Mouse (Mus musculus): ENCODE data around the gene Ceacam18.
"Not testable (repeated sequence)": the region's sequence is repeated elsewhere in the genome, so short reads cannot be mapped to it uniquely, and the experiment has no call there.

Gene Ceacam18

DNA sequence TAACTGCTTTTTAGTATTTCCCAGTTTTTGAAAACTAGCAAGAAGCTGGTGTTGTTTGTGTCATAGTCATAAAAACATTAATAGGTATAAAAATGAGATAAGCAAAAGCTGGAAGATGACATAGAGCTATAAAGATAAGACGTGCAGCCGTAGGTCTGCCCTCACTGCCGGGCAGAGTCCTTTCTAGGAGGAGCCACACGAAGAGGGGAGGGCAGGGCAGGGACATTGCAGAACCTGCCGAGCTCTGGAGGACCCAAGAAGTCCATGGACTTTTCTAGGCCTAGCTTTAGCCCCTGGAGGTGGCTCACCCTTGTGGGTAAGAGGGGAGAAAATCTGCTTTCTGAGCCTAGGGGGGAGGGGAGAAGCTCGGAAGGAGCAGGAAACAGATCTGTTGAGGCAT, at the start of gene Ceacam18:
Gene Ceacam18 (plus strand): TSS at position 208 of the 400 bp plus-strand sequence.
- DNase-seq (ENCODE audit: low read depth): no peak

DNA sequence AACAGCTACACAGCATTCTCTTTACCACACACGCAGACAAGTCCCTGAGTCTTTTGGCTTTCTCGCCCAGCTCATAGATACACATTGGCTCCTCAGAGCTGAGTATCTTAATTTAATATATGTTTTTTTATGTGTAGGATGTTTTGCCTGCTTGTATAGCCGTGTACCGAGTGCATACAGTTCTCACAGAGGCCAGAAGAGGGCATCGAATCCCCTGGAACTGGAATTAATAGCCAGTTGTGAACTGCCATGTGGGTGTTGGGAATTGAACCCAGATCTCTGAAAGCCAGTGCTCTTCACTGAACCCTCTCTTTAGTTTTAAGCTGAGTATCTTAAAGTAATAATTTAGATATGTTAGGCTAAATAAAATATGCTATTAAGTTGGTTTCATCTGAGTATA, 49.7 kb upstream of the Ceacam18 start:
- no peak for DNase-seq (ENCODE audit: low read depth)

DNA sequence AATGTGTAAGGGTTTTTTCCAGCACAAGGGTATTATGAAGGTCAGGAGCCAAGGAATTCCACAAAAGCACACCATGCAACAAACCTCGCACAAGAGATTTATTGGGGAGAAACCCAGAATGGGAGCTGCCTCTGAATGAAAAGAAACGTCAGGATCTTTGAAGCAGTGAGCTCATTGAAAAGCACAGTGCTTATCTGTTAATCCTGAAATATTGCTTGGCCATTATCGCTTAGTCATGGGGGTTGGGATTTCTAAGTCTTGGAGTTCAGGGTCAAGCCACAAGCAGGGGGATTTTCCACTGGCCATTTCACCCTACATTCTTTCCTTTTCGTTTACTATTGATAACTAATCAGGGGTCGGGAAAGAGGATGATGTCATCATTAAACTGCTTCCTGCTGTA, 32.6 kb upstream of the Ceacam18 start:
- no peak for DNase-seq (ENCODE audit: low read depth)

DNA sequence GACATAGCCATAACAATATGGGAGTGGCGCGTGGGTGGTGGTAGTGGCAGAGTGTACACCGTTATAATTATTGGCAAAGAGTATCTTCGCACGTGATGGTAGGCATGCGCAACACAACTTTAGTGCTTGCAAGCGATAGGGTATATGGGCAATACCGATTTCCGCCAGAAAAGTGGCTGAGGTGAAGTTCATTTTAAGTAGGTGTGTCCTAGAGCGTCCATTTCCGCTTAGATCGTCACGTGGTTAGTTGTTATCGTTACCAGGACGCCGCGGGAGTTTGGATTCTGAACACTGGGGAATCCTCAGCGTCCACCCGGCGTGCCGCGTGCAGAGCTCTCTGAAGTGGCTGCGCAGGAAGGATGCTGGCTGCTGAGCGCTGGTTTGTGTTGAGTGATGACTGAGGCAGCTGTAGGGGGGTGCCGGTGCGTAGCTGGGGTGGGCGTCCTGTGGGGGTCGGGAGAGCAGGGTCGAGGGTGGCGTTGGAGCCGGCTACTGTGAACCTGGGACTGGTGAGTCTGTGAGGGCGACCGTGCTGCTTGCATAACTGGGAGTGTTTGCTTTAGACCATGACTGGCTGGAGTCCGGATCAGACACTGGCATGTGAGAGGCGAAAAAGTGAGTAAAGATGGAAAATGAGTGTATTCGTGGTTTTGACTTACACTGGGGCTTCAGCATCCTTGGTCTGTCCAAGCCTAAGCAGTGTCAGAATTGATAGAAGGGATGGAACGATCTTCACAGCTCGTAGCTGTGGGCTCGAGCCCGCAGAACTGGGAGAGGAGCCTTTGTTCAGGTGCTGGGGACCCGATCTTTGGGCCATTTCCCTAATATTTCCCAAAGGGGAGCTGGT, 27.4 kb upstream of the Ceacam18 start, which contains the start of gene Zfp819:
Gene Zfp819 (plus strand): TSS at position 274 of the 847 bp plus-strand sequence.
- peak; percentile 13 for DNase-seq (ENCODE audit: low read depth)

DNA sequence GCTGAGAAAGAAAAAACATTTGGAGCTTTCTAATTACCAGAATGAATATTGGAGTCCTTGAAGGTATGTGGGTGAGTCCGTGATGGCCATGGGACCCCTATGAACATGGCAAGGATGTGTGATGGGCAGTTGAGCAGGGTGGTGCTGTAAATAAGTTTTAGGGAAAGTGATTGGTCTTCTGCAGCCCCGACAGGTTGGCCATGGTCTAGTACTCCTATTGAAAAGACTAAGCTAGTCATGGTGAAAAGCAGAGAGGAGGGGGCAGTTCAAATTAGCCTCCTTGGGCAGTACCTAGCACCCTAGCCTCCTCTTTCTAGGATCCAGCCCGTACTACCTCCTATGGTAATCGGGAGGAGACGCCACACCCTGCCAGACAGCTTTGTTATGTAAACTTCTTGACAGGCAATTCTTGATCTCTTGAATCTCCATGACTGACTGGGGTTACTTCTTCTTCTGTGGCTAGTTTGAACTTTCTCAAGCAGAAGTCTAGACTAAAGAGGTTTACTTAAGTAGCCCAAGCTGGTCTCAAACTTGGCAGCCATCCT, 26.7 kb upstream of the Ceacam18 start:
- no peak for DNase-seq (ENCODE audit: low read depth)

DNA sequence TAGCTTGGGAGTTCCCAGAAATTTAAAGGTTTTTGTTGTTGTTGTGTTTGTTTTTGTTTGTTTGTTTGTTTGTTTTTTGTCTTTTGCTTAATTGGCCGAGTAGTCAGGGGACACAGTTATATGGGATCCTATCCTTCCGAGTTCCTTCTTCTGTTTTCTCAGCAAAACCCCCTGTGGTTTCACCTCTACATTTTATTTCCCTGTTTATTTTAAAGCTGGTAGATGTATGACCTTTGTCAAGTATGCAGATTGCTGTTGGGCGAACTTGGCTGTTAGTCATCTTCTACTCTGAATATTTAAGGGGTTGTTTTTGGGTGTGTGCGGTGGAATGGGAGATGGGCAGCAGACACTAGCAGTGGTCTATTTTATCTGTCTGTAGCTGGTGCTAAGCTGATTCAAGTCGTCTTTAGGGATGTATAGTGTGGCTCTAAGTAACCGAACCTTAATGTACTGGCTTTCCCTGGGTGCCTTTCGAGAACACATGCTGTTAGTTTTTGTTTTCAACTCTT, 26.1 kb upstream of the Ceacam18 start:
- no peak for DNase-seq (ENCODE audit: low read depth)

DNA sequence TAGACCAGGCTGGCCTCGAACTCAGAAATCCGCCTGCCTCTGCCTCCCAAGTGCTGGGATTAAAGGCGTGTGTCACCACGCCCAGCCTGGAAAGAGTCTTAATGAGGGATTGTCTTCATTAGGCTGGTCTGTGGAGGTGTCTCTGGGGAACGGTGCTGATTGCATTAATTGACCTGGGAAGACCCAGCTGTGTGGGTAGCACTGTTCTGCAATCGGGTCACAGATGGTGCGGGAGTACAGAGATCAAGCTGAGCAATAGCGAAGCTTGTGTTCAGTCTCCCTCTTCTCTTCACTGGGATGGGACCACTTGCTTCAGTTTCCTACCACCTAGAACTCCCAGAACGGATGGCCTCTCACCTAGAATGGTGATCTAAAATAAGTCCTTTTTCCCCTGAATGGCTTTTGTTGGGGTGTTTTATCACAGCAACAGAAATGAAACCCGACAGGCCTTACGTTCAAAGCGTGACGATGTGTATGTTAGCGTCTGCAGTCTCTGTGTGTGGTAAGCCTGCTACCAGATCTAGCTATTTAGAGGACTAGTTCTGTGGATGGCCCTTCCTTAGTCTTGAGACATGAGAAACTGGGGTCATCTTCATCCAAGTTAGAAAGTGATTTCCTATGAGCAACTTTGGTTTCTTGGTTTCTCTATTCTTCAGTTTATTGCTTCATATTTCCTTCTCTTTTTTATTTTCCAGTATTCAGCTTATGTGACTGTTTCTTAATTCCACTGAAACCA, 20.5 kb upstream of the Ceacam18 start:
- DNase-seq (ENCODE audit: low read depth): no peak

DNA sequence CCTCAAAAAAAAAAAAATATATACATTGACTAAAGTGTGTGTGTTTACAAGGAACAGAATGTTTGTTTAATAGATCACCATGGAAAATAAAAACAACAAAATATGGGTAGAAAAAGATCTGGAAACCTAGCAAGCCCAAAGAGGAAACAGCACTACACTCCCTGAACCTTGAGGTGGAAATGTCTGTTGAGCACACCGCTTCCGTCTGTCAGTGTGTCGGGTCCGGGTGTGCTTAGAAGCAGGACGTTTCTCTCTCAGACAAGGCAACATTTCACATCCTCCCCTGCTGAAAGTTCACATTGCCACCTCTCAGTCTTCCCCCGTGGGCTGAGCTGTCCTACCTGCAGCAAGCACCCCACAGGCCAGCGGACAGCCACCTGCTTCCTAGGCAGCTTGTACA, 11.6 kb upstream of the Ceacam18 start:
- no peak for DNase-seq (ENCODE audit: low read depth)

DNA sequence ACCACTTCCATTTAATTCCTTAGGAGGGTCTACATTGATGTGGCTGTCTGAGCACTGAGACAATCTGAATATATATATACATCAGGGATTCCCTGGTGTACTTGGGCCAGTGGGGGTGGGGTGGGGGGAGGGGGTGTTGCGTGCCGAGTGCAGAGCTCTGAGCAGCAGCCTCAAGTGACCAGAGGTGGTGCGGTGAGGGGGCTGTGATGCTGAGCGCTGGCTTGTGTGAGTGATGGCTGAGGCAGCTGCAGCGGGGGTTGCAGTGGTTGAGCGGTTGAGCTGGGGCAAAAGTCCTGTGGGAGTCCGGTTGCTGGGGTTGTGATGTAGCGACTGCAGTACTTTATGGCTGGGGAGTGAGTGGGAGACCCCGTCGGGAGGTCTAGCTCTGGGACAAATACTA, 10.7 kb upstream of the Ceacam18 start:
- DNase-seq (ENCODE audit: low read depth): no peak

DNA sequence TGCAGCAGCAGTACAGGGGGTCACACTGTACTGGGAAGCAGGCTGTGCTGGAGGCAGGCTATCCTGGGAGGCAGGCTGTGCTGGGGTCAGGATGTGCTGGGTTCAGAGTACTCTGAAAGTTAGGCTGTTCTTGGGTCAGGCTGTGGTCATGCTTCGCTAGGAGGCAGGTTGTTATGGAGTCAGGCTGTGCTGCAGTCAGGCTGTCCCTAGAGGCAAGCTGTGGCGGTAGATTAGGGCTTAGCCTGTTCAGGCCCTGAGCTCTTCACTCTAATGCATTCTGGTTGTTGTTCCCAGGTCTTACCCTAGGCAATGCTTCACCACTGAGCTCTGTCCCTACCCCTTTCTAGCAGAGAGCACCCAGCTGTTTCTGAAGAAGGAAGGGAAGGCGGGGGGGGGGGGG, 9.4 kb upstream of the Ceacam18 start:
- no peak for DNase-seq (ENCODE audit: low read depth)

DNA sequence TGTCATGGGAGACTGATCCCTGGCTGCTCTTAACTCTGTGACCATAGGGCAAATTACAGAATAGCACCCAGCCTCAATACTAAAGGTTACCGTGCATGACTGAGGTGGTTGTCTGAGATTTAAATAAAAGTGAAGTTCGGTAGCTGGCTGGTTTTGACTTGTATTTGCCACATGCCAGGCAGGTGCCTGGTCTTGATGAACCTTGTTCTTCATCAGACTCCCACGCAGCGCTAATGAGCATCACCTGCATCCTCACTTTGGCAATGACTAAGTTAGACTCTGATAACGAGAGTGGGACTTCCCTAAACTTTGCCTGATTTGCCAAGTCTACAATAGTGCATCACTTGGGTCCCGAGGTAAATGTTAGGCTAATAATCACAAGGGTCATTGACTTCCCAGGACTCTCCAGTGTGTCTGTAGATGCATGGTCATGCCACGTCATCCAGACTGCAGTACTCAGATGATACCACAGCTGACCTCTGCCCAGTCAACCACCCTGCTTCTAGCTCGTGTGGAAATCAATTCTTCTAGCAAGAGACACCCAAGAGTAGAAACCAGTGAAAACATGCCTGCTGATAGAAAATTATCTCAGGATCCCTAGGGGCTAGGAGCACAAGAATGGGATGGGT, 8.6 kb upstream of the Ceacam18 start:
- no peak for DNase-seq (ENCODE audit: low read depth)

DNA sequence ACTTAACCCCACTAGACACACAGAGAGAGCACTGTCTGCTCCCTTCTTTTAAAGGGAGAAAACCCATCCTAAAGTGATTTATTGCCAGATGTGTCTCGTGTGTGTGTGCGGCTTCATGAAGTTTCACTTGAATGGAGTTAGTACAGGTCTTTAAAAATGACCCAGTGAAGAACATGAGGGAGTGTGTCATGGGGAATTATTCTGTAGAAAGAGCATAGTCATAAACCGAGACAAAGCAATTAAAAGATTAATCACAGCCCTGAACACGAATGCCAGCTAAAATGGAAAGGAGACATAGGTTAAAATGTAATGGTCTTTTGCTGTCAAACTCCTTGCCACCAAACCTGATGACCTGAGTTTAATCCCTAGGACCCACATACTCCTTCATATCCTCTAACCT, 567 bp upstream of the Ceacam18 start:
- DNase-seq (ENCODE audit: low read depth): no peak

DNA sequence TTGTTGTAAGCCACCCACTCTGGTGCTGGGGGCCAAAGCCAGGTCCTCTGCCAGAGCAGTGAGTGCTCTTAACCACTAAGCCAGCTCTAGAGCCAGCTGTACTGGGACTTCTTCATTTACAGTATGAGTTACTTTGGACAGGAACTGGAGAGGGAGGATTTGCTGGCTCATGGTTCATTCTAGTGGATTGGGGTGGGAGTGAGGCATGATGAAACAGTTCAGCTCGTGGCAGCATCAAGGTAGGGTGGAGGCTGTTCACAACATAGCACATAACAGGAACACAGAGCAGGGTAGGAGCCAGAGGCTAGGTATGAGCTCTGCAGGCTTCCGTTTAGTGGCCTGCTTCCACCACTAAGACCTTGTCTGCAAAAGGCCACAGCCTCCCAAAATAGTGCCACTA, 1.7 kb downstream of the Ceacam18 start:
- DNase-seq (ENCODE audit: low read depth): no peak

DNA sequence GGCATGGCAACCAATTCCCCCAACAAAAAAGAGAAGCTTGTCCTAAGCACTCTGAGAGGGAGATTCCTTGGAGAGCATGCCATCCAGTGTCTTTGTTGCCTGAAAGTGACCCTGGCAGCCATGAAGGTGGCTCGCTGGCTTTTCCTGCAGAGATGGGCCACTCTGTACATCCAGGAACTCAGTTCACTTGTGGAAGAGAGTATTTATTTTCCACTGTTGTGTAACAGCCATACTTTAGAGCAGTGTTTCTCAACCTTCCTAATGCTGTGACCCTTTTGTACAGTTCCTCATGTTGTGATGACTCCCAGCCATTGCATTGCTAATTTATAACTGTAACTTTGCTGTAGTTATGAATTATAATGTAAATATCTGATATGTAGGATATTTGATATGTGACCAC, 2.6 kb downstream of the Ceacam18 start:
- no peak for DNase-seq (ENCODE audit: low read depth)

DNA sequence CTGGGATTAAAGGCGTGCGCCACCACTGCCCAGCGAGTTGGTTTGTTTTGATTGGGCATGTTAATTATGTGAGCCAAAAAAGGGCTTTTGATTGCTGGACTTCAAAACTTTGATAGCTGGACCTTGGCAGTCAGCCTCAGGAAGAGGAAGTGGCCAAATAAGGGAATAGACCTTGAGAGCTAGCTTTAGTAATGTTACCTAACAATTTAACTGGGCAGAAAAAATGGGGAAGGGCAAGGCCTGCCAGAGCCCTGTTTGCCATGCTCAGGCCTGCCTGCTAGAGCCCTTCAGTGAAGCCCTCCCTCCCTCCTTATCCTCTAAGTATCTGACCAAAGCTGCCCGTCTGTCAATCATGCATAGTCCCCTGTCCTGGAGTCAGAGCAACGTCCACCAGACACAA, 8.1 kb downstream of the Ceacam18 start:
- DNase-seq (ENCODE audit: low read depth): no peak

DNA sequence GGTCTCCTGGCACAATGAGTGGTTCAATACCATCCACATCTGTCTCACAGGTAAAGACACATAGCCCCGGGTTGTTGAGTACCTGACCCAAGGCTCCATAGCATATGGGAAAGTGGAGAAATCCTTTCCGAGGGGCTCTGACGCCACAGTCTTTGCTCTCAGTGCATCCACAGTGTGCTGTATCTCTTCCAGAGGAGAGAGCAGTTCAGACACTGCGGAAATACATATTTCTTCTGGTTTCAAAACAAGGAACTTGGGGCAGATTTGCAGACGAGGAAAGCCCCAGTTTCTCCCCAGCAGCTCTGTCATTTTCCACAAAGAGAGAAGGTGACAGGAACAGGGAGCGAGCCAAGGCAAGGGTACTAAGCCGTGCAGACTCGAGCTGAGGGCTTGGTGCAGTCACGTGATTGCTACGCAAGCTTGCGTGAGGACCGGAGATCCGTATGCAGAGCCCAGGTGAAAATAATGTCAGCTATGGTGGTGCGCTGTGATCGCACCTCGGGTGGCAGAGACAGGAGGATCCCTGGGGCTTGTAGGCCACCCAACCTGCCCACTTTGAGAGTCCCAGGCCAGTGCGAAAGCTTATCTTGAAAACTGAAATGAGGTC, 8.6 kb downstream of the Ceacam18 start:
- no peak for DNase-seq (ENCODE audit: low read depth)

DNA sequence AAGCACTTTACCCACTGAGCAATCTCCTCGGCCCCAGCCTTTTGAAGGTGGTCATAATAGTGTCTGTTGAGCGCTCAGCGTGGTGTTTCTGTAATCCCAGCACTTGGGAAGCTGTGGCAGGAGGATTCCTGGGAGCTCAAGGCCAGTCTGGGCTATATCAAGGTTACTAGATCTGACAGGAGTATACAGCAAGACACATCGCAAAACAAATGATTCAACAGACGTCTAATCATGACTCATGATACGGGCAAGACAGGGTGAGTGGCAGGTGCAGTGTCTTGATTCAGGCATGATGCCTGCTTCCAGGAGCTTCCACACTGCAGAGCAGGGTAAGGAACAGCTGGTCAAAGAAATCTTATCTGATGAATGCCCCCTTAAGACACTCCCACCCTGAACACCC, 18.2 kb downstream of the Ceacam18 start:
- DNase-seq (ENCODE audit: low read depth): no peak

DNA sequence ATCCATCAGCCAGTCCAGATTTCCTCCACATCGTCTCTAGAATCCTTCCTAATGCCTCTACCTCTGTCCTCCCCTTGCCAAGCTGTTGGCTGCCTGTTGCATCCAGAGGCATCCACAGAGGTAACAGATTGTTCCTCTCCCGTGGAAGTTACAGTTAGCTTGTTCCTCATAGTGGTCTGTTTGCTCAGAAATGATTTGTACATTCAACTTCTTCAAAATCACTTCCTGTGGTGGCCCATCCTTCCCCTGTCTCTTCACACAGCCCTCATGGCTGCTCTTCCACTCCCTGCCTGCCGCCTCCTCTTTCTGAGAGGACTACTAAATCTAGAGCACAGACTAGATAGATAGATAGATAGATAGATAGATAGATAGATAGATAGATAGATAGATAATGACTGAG, 20.0 kb downstream of the Ceacam18 start:
- no peak for DNase-seq (ENCODE audit: low read depth)

DNA sequence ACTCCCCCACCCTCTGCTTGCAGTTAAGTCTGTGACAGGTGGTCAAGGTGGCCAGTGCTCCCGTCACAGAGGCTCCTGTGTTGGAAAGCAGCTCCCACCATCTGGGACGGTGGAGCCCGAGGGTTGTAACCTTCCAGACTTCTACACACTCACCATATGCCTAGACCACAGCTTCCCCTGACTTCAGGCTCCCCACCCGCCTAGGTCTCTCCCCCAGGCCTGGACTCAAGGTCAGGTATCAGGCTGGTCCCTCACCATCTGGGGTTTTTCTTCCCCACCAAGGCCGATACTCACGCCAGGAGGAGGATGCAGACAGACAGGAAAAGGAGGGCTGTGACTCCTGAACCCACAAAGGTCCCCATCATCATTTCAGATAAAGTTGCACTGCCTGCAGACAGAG, 21.7 kb downstream of the Ceacam18 start:
- DNase-seq (ENCODE audit: low read depth): no peak

DNA sequence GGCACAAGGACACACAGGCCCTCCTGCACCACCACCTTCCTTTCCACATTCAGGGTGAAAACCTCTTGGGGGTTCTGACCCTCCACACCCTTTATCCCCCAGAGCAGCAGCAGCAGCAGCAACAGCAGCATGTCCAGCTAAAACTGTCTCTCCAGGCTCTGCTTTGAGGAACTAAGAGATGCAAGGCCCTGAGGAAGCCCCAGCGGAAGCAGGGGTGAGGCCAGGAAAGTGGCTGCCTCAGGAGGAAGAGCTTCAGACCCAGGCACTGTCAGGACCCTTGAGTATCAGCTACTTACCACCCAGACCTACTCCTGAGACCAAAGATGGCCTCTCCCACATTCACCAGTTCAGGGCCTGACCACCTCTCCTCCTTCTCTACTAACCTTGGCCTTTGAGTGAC, 25.5 kb downstream of the Ceacam18 start, which contains the start of gene Siglece:
Gene Siglece (minus strand): TSS at position 160 of the 400 bp plus-strand sequence.
- DNase-seq (ENCODE audit: low read depth): no peak

DNA sequence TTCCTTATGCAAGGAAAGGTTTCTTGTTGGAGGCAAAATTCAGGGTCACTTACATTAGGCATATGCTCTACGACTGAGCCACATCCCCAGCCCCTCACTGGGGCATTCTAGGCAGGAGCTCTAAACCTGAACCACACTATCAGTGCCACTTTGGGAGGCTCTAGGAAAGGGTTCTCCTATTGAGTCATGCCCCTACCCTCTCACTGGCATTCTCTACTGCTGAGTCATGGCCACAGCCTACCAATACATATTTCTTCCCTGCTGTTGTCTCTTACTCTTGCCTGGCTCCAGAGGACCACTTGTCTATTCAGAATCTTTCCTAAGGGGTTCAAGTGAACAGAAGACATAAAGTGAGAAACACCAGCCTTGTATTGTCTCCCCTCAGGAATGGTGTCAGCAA, 28.3 kb downstream of the Ceacam18 start:
- DNase-seq (ENCODE audit: low read depth): peak; percentile 36

DNA sequence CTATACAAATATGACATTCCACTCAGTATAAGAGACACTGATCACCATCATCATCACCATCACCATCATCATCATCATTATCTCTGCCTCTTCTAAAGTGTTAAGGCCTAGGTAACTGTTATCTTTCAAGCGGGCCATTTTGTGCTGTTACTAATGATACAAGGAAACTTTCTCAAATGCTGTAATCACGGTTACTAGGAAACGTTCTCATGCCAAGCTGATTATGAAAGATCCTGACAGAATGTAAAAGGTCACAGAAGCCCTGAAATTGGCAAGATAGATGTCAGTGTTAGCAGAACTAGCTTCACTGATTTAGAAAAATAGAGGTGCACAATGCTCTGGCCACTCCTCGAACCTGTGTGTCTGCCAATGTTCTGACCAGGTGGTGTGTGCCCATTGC, 32.7 kb downstream of the Ceacam18 start:
- DNase-seq (ENCODE audit: low read depth): not testable (repeated sequence)
